Mouse (Mus musculus): Measurements from ENCODE around the gene Fam120a. TPM values are rescaled to one million over a fixed set of nuclear protein-coding genes. Genes with fewer than 3 reads are reported as not detected.

The Fam120a gene
- polyA plus RNA-seq, 1 experiment from 2014 or later = 17.3 TPM

DNA sequence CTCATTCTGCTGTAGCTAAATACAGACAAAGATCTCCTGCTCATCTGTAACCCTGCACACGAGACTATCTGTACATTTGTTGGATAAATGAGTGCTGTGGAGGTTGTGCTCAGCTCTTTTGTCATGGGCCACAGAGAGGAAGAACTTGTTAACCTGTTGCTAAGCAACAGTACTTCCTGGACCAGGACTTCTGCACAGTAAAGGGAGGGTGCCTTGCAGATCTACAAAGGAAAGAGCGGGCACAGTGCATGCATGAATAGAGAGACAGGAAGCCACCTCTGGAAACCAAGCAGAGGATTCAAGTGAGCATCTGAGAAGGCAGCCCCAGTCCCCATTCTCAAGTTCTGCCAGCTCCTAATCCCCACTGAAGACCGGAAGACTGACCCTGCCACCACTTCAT, 27.1 kb upstream of the Fam120a start:
- no peak overlapping the region for H3K9ac ChIP-seq (replicated peaks; ENCODE audit: low read length)
- ATAC-seq (ENCODE audit: low FRiP score, low TSS enrichment) (no peak), DNase-seq (peak; percentile 47)
- no peaks in the 10 kb centered on the region for H3K27me3 ChIP-seq (ENCODE audit: control insufficient read depth, insufficient read depth, low read length)
- no peak overlapping the region for H3K4me2 ChIP-seq (ENCODE audit: low read length)
- 0 out of 2 replicates have a peak, but pooled peaks cover 3% of the 10 kb centered on the region for H3K4me1 ChIP-seq (ENCODE audit: control insufficient read depth, insufficient read depth, low read length)
- no peak overlapping the region for H3K4me3 ChIP-seq (replicated peaks; ENCODE audit: low read depth, low read length)
- 1% methylated on average over 3 of the region's 3 CpGs for WGBS
- no peaks in the 10 kb centered on the region for H3K36me3 ChIP-seq (ENCODE audit: control insufficient read depth, insufficient read depth, low read length)
- H3K9me3 ChIP-seq (ENCODE audit: control insufficient read depth, low read length) = no peaks in the 10 kb centered on the region
- H3K27ac ChIP-seq (replicated peaks; ENCODE audit: low read depth, low read length) = no peak overlapping the region

DNA sequence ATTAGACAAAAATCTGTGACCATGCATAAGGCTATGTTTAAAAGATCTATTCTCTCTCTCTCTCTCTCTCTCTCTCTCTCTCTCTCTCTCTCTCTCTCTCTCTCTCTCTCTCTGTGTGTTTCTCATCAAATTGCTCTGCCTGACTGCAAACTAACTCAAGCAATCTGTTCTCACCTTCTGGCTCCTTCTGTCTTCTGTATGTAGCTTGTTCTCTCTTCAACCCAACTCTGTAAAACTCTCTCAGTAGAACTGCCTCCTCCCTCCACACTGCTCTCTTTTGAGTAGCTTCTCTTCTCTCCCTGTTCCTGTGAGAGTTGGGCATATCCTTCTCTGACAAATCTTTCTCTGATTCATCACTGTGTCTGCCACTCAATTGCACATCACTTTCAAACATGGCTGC, 25.1 kb upstream of the Fam120a start:
- Histone ChIP-seq H3K9me3 (ENCODE audit: control insufficient read depth, low read length) (no peaks in the 10 kb centered on the region), H3K4me3 (replicated peaks; ENCODE audit: low read depth, low read length) (no peak overlapping the region), H3K9ac (replicated peaks; ENCODE audit: low read length) (no peak overlapping the region), H3K27me3 (ENCODE audit: control insufficient read depth, insufficient read depth, low read length) (no peaks in the 10 kb centered on the region), H3K4me1 (ENCODE audit: control insufficient read depth, insufficient read depth, low read length) (0 out of 2 replicates have a peak, but pooled peaks cover 3% of the 10 kb centered on the region), H3K27ac (replicated peaks; ENCODE audit: low read depth, low read length) (no peak overlapping the region), H3K4me2 (ENCODE audit: low read length) (no peak overlapping the region), H3K36me3 (ENCODE audit: control insufficient read depth, insufficient read depth, low read length) (no peaks in the 10 kb centered on the region)
- DNase-seq (no peak), ATAC-seq (ENCODE audit: low FRiP score, low TSS enrichment) (no peak)

DNA sequence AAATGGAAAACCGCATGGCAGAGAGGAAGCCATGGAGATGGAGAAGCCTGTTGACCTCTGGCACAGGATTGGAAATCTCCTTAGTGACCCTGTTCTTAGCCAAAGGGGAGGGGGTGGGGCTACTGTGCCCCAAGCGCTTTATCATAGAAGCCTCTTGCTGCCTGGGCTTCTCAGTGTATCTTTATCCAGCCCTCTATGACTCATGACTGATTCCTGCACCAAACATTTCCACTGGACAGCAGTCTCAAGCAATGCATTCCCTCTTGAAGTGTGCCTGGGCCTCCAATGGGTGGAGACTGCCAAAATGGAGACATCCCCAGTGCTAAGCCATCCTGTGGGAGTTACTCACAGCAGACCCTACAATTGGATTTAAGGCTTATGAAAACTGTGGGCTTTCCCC, 22.3 kb upstream of the Fam120a start:
- 78% methylated on average over 2 of the region's 2 CpGs for WGBS
- no peak overlapping the region for H3K4me3 ChIP-seq (replicated peaks; ENCODE audit: low read depth, low read length)
- H3K4me1 ChIP-seq (ENCODE audit: control insufficient read depth, insufficient read depth, low read length) = 0 out of 2 replicates have a peak, but pooled peaks cover 3% of the 10 kb centered on the region
- DNase-seq (no peak), ATAC-seq (ENCODE audit: low FRiP score, low TSS enrichment) (no peak)
- no peaks in the 10 kb centered on the region for H3K27me3 ChIP-seq (ENCODE audit: control insufficient read depth, insufficient read depth, low read length)
- H3K9ac ChIP-seq (replicated peaks; ENCODE audit: low read length) = no peak overlapping the region
- no peaks in the 10 kb centered on the region for H3K36me3 ChIP-seq (ENCODE audit: control insufficient read depth, insufficient read depth, low read length)
- H3K4me2 ChIP-seq (ENCODE audit: low read length) = no peak overlapping the region
- no peaks in the 10 kb centered on the region for H3K9me3 ChIP-seq (ENCODE audit: control insufficient read depth, low read length)
- no peak overlapping the region for H3K27ac ChIP-seq (replicated peaks; ENCODE audit: low read depth, low read length)

DNA sequence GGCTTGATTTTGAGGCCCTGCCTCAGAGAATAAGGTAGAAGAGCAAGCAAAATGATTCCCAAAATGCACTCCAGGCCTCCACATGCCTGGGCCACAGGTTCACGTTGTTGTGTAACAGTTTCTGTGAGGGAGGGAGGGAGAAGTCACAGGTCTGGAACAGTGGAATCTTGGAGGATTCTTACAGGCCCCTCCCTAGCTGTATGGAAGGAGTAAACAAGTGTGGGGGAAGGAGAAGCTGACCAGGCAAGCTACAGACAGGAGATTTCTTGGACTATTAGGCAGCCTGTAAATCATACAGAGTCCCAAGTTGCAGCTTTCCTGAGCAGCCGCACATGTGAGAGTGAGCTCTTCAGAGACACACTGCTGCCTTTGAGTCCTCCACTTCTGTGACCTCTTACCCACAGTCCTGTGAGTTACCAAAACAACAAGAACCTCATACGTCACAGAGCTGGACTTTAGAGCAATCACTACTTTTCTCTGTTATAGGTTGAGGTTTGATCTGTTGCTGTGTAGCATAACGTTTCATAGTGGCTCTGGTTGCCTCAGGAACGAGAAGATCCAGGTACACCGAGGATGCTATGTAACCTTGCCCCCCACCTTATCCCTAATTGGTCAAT, 14.8 kb upstream of the Fam120a start:
- WGBS = 88% methylated on average over 6 of the region's 6 CpGs
- H3K4me3 ChIP-seq (replicated peaks; ENCODE audit: low read depth, low read length) = no peak overlapping the region

GRCm38 (mm10) chr13:48979069-48979468, 11.3 kb upstream of the Fam120a start:
- Histone ChIP-seq H3K27me3 (ENCODE audit: control insufficient read depth, insufficient read depth, low read length) (no peaks in the 10 kb centered on the region), H3K4me2 (ENCODE audit: low read length) (no peak overlapping the region)
- WGBS = 86% methylated on average over 6 of the region's 6 CpGs

More for the DNA sequence above, 14.8 kb upstream of the Fam120a start:
- ATAC-seq (ENCODE audit: low FRiP score, low TSS enrichment) (no peak), DNase-seq (no peak)
- Histone ChIP-seq H3K36me3 (ENCODE audit: control insufficient read depth, insufficient read depth, low read length) (no peaks in the 10 kb centered on the region), H3K9ac (replicated peaks; ENCODE audit: low read length) (no peak overlapping the region), H3K9me3 (ENCODE audit: control insufficient read depth, low read length) (no peaks in the 10 kb centered on the region), H3K4me2 (ENCODE audit: low read length) (no peak overlapping the region), H3K4me1 (ENCODE audit: control insufficient read depth, insufficient read depth, low read length) (no peaks in the 10 kb centered on the region), H3K27me3 (ENCODE audit: control insufficient read depth, insufficient read depth, low read length) (no peaks in the 10 kb centered on the region), H3K27ac (replicated peaks; ENCODE audit: low read depth, low read length) (no peak overlapping the region)

DNA sequence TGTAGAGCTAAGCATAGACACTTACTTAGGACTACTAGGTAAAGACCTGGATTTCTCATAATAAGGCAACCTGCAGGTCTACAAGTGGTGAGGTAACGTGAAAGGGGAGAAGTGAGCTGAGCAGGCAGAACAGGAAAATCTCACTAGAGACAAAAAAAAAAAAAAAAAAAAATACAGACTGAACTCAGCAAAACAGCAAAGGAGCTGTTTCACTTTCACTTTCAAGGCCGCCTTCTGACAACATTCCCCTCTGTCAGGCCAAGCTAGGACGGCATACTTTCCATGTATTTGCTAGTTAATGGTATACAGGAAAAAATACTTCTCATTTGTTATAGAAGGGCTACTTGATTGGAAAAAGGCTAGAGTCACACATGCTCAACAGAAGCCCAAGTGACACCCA, 10.0 kb upstream of the Fam120a start:
- WGBS = 88% methylated on average over 3 of the region's 3 CpGs
- Histone ChIP-seq H3K4me2 (ENCODE audit: low read length) (no peak overlapping the region), H3K27me3 (ENCODE audit: control insufficient read depth, insufficient read depth, low read length) (no peaks in the 10 kb centered on the region), H3K4me1 (ENCODE audit: control insufficient read depth, insufficient read depth, low read length) (no peaks in the 10 kb centered on the region), H3K9ac (replicated peaks; ENCODE audit: low read length) (no peak overlapping the region), H3K9me3 (ENCODE audit: control insufficient read depth, low read length) (no peaks in the 10 kb centered on the region), H3K36me3 (ENCODE audit: control insufficient read depth, insufficient read depth, low read length) (no peaks in the 10 kb centered on the region), H3K27ac (replicated peaks; ENCODE audit: low read depth, low read length) (no peak overlapping the region), H3K4me3 (replicated peaks; ENCODE audit: low read depth, low read length) (no peak overlapping the region)
- no peak for DNase-seq
- ATAC-seq (ENCODE audit: low FRiP score, low TSS enrichment) = no peak

More at GRCm38 (mm10) chr13:48979069-48979468, 11.3 kb upstream of the Fam120a start:
- Histone ChIP-seq H3K9ac (replicated peaks; ENCODE audit: low read length) (no peak overlapping the region), H3K36me3 (ENCODE audit: control insufficient read depth, insufficient read depth, low read length) (no peaks in the 10 kb centered on the region), H3K4me3 (replicated peaks; ENCODE audit: low read depth, low read length) (no peak overlapping the region), H3K27ac (replicated peaks; ENCODE audit: low read depth, low read length) (no peak overlapping the region), H3K4me1 (ENCODE audit: control insufficient read depth, insufficient read depth, low read length) (no peaks in the 10 kb centered on the region), H3K9me3 (ENCODE audit: control insufficient read depth, low read length) (no peaks in the 10 kb centered on the region)
- DNase-seq = no peak
- no peak for ATAC-seq (ENCODE audit: low FRiP score, low TSS enrichment)

GRCm38 (mm10) chr13:48974699-48975098, 6.9 kb upstream of the Fam120a start:
- H3K9me3 ChIP-seq (ENCODE audit: control insufficient read depth, low read length) = no peaks in the 10 kb centered on the region

GRCm38 (mm10) chr13:48974266-48974665, 6.4 kb upstream of the Fam120a start:
- no peak overlapping the region for H3K4me2 ChIP-seq (ENCODE audit: low read length)
- DNase-seq (no peak), ATAC-seq (ENCODE audit: low FRiP score, low TSS enrichment) (no peak)
- no peaks in the 10 kb centered on the region for H3K27me3 ChIP-seq (ENCODE audit: control insufficient read depth, insufficient read depth, low read length)
- no peaks in the 10 kb centered on the region for H3K9me3 ChIP-seq (ENCODE audit: control insufficient read depth, low read length)
- no peak overlapping the region for H3K4me3 ChIP-seq (replicated peaks; ENCODE audit: low read depth, low read length)
- H3K27ac ChIP-seq (replicated peaks; ENCODE audit: low read depth, low read length) = no peak overlapping the region
- WGBS = 87% methylated on average over 4 of the region's 4 CpGs
- H3K4me1 ChIP-seq (ENCODE audit: control insufficient read depth, insufficient read depth, low read length) = no peaks in the 10 kb centered on the region
- no peaks in the 10 kb centered on the region for H3K36me3 ChIP-seq (ENCODE audit: control insufficient read depth, insufficient read depth, low read length)
- H3K9ac ChIP-seq (replicated peaks; ENCODE audit: low read length) = no peak overlapping the region

More at GRCm38 (mm10) chr13:48974699-48975098, 6.9 kb upstream of the Fam120a start:
- no peak overlapping the region for H3K27ac ChIP-seq (replicated peaks; ENCODE audit: low read depth, low read length)
- H3K27me3 ChIP-seq (ENCODE audit: control insufficient read depth, insufficient read depth, low read length) = no peaks in the 10 kb centered on the region
- no peak for ATAC-seq (ENCODE audit: low FRiP score, low TSS enrichment)
- no peak for DNase-seq
- H3K36me3 ChIP-seq (ENCODE audit: control insufficient read depth, insufficient read depth, low read length) = no peaks in the 10 kb centered on the region
- no peak overlapping the region for H3K9ac ChIP-seq (replicated peaks; ENCODE audit: low read length)
- H3K4me1 ChIP-seq (ENCODE audit: control insufficient read depth, insufficient read depth, low read length) = no peaks in the 10 kb centered on the region
- no peak overlapping the region for H3K4me3 ChIP-seq (replicated peaks; ENCODE audit: low read depth, low read length)
- H3K4me2 ChIP-seq (ENCODE audit: low read length) = no peak overlapping the region
- 96% methylated on average over 2 of the region's 2 CpGs for WGBS

DNA sequence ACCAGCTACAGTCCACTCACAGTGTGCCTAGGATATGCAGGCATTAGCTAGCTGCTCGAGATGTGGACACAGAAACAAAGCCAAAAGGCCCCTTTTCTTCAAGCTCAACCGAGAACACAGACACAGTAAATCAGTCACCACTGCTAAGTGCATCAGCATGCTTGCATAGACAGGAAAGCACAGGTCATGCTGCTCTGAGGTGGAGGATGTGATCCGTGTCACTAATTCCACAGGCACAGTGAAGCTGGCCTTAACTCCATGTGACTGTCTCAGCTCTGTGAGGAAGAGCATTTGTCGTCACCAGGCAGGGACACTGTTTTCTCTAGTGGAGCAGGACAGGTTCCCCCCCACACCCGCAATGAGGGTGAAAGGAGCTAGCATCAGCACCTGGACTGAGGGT, 5.4 kb upstream of the Fam120a start:
- Histone ChIP-seq H3K27ac (replicated peaks; ENCODE audit: low read depth, low read length) (no peak overlapping the region), H3K27me3 (ENCODE audit: control insufficient read depth, insufficient read depth, low read length) (no peaks in the 10 kb centered on the region), H3K36me3 (ENCODE audit: control insufficient read depth, insufficient read depth, low read length) (no peaks in the 10 kb centered on the region), H3K4me1 (ENCODE audit: control insufficient read depth, insufficient read depth, low read length) (no peaks in the 10 kb centered on the region), H3K4me3 (replicated peaks; ENCODE audit: low read depth, low read length) (no peak overlapping the region), H3K4me2 (ENCODE audit: low read length) (no peak overlapping the region), H3K9ac (replicated peaks; ENCODE audit: low read length) (no peak overlapping the region), H3K9me3 (ENCODE audit: control insufficient read depth, low read length) (no peaks in the 10 kb centered on the region)
- ATAC-seq (ENCODE audit: low FRiP score, low TSS enrichment) (no peak), DNase-seq (no peak)
- WGBS = 67% methylated on average over 5 of the region's 5 CpGs
